Mouse (Mus musculus) C2C12 (cell line): Measurements from ENCODE around the gene Ryr1.

Experiments
- CTCF ChIP-seq: IDR thresholded peaks from one replicate; pipeline ENCODE4 v1.5.1; 2011; ENCODE audit not compliant: control insufficient read depth, insufficient read depth, insufficient read length
- FOSL1 ChIP-seq: IDR thresholded peaks from one replicate; pipeline ENCODE4 v1.8.0; 2011; ENCODE audit warnings: mild to moderate bottlenecking, low read length; ENCODE audit not compliant: poor library complexity, insufficient read depth, severe bottlenecking
- MAX ChIP-seq: IDR thresholded peaks from one replicate; pipeline ENCODE4 v1.6.1; 2011; ENCODE audit warnings: mild to moderate bottlenecking, control low read depth
- MYOG ChIP-seq: IDR thresholded peaks from one replicate; pipeline ENCODE4 v1.6.1; 2011; ENCODE audit not compliant: control insufficient read depth, insufficient read length; ENCODE audit errors: extremely low read depth
- USF1 ChIP-seq: IDR thresholded peaks from one replicate; pipeline ENCODE4 v1.6.1; 2011; ENCODE audit warnings: low read depth, mild to moderate bottlenecking, control low read depth, moderate library complexity

DNA sequence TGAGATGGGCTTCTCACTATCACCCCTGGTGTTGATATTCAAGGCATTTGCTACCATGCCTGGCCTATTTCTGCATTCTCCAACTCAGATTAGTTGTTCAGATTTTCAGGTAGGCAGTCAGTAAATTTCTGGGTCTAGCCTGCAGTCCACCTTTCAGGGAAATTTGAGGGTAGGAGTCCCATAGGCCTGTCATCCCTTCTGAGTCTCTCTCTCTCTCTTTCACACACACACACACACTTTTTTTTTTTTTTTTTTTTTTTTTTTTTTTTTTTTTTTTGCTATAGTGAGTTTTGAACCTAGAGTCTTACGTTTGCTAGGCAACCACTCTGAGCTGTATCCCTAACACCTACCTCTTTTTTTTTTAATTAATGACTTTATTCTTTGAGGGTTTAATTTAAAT is 140.5 kb downstream of the Ryr1 start:
- no peak for TF ChIP-seq CTCF
- TF ChIP-seq MAX, result no peak
- no peak for TF ChIP-seq USF1
- TF ChIP-seq MYOG, result no peak
- TF ChIP-seq FOSL1, result no peak
